Mouse (Mus musculus) frontal cortex, adult (tissue): ENCODE results near the gene Tmem132c.
A peak's percentile ranks its signal among the peaks of the same experiment; 100 is the strongest.

ENCODE experiments used
- ATAC-seq: cut with Nextera tagmentation; 2 replicates; pipeline ENCODE4 v1.9.2; 2017; ENCODE audit warnings: mild to moderate bottlenecking, moderate library complexity, mixed read lengths; ENCODE audit not compliant: low TSS enrichment

Gene Tmem132c

DNA sequence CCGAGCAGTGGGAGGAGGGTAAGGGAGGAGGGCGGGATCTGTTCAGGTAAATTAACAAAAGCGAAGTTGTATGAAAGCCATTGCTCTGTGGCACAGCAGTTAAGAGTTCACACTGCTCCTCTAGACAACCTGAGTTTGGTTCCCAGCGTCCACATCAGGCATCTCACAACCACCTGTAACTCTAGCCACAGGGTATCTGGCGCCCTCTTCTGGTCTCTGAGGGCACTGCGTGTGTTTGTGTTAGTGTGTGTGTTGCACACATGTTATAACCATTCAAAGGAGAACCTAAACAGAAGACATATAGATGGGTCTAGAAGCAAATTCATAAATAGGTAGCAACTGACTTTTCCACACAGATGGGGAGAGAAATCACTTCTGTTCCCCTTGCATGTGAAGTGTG lies 245.6 kb downstream of the Tmem132c start:
- no peak for ATAC-seq

DNA sequence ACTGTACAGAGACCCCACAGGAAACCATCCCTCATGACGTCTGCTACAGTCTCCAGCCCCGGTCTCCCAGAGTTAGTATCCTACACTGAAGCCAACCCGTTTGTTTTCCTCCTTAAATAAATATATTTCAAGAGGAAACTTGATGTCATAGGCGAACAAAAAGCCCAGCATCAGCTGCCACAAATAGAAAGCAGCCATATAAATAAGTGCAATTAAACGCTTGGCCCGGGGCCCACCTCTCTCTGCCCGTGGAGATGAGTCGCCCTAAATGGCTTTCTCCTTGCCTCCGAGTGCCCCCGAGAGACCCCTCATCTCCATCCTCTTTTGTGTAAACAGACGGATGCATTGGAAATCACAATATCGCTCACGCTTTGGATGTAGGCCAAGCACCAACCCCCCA lies 247.1 kb downstream of the Tmem132c start:
- no peak for ATAC-seq

DNA sequence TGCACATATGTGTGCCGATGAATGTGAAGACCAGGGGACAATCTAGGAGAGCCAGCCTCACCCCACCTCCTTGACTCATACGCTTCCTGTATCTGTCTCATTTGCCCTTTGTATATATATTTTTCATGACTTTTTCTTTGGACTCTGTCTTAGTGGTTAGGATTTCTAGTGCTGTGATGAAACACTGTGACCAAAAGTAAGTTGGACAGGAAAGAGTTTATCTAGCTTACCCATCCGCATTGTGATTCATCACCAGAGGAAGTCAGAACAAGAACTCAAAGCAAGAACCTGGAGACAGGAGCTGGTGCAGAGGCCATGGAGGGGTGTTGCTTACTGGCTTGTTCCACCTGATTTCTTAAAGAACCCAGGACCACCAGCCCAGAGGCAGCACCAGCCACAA lies 250.1 kb downstream of the Tmem132c start:
- no peak for ATAC-seq

DNA sequence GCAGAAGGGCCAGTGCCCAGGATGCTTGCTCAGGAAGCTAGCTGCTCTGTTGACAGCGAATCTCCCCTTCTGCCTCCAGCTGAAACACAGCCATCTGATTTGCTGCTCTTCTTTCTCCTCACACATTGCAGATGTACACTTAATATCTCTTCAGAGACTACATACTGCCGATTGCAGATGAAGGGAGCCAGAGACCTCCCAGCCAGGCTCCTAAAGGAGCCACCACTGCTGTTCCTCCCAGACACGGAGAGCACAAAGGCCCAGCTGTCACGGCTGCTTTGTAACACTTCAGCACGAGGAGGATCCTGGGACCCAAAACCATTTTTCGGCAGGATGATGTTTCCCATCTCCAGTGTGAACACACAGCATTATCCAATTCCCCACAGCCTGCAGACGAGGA lies 255.3 kb downstream of the Tmem132c start:
- ATAC-seq, result peak; percentile 48; the same call in 1 of the 2 replicates

DNA sequence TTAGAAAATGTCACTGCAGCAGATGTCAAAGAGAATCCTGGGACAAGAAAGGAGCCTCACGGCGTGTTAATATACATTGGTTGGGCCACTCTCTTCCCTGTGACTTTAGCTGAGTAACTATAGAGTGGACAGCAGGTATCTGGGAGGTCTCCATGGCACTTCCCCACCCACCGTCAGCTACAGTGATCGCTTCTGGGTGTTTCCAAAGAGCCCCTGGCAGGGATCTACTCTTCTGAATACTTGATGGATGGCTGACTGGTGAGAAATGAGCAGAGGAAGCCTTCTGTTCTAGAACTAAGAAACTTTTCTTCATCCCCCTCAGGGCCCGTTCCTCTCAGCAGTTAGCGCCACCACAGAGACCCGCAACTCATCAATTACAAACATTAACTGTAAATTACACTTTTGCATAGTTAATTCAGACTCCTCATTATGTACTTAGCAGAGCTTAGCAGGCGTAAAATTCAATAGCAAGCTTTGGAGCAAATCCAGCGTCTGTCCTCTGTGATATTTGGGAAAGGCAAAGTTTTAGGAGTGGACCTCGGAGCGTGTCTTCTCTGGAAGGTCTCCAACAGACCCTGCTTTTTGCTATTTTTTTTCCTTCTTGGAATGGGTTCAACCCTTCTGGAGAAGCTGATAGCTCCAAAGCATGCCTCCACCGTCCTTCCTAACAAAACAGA lies 257.7 kb downstream of the Tmem132c start:
- no peak for ATAC-seq

DNA sequence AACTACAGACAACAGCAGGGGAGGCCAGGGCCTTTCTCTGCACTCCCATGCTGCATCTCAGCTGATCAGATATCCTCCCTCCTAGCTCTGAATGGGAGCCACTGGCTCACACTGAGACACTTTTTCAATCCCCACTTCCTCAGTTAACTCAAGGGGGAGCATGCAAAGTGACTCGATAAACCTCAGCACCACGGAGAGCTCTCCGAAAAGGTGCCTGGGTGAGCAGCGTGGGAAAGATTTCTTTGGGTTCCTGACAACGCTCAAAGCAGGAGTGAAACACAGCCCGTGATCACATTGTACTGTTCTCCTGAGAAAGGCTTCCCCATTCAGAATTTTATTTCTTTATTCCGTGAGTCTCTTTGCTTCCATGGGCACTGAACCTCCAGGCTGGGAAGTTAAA lies 261.2 kb downstream of the Tmem132c start:
- ATAC-seq, result no peak

DNA sequence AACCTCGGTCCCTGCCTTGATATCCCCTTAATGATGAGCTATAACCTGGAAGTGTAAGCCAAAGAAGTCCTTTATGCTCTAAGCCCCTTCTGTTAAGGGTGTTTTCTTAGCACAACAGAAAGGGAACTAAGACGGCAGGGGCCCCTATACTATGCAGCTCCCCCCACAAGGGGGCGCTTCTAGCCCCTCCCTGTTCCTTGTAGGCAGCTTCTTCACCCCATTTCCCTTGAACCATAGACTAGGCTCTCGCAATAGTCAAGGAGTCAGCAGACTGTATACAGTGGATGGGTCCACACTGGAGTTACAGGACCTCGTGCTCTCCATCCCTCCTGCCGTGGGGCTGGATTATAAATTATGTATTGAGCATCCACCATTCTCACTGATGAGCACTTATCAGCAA lies 264.1 kb downstream of the Tmem132c start:
- ATAC-seq, result no peak

DNA sequence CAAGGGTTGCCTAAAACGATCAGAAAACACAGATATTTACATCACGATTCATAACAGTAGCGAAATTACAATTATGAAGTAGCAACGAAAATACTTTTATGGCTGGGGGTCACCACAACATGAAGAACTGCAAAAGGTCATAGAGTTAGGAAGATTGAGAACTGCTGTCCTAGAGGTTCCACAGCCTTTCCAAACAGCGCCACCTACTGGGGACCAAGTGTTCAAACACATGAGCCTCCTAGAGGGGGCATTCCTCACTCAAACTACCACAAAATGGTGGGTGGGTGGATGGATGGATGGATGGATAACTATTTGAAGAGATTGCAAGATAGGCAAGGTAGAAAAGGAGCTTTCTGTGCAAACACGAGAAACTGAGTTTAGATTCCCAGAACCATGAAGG lies 270.0 kb downstream of the Tmem132c start:
- no peak for ATAC-seq

DNA sequence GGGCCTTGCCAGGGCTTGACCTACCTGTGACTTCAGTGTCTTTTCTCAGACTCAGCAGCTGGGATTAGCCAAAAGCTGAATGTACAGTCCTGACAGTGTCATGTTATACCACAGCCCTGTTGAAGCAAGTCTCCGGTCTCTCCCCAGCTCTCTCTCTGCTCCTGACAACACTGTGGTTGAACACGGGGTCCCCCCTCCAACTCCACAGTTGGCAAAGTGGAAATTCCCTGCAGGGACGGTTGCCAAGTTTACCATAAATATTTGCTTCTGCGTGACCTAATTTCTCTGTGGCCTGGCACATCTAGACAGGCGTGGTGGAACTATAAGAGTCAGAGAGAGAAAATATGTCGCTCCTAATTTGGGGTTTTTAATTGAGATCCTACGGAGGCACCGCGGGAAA lies 274.4 kb downstream of the Tmem132c start:
- no peak for ATAC-seq

DNA sequence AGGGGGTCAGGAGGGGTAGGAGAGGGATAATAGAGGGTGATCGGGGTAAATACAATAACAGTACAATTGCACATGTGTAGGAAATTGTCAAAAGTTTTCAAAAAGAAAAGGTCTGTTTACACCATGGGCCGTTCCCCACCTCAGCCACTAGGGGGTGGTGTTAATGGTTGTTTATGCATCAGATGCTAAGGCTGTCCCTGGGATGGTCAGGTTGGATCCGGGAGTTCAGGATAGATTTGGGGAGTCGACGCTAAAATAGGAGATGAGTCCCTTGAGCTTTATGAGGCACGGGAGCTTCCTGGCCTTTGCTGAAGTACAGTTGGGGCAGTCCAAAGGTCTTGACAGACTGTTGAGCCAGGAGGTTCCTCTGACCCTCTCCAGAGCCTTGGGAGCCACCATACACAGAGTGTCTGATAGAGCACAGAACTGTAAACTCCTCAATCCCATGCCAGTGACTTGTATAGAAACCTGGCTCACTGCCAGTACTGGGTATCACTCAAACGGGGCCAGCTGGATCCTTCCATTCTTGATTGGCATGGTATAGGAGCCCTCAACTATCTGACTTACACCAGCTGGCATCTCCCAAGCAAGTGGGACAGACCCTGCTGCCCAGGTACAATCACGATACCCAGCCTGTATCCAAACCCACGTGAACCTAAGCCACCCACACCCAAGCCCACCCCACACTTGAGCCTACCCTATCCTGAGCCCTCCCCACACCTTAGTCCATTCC lies 281.3 kb downstream of the Tmem132c start:
- ATAC-seq, result no peak

DNA sequence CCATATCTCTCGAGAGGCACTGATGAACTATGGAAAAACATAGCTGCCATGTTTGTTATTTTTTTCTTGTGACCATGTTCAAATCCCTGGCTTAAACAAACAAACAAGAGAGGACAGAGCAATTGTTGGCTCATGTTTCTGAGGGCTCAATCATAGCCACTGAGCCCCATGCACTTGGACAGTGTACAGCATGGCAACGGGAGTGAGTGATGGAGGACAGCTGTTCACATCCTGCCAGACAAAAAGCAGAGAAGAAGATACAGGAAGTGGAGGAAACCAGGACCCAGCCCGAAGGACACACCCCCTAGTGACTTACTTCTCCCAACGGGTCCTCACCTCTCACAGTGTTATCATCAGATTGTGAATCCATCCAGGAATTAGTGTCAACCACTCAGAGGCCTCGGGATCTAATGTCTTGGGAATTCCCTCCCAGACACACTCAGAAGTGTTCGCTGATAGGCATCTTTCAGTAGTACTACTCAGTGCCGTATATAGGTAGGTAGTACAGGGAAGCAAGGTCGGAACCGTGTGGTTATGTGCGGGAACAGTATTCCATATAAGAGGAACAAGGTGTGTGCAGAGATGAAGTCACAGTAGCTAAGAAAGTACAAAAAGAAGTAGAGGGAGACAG lies 285.9 kb downstream of the Tmem132c start:
- no peak for ATAC-seq

DNA sequence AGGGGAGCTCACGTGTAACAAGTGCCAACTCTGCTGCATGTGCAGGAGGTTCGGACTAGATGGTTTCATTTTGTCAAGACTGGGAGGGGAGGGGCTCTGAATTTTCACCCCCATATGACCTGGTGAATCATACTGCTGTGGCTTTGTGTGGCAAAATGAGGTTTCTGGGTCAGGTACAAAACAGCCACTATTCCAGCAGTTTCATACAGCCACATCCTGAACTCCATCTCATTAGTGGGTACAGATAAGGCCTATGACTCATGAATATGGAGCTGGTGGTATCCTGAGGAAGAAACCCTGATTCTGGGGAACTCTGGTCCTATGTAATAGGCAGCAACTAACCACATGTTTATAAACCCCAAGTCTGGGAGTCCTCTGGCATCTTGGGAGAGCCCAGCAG lies 295.9 kb downstream of the Tmem132c start:
- no peak for ATAC-seq

DNA sequence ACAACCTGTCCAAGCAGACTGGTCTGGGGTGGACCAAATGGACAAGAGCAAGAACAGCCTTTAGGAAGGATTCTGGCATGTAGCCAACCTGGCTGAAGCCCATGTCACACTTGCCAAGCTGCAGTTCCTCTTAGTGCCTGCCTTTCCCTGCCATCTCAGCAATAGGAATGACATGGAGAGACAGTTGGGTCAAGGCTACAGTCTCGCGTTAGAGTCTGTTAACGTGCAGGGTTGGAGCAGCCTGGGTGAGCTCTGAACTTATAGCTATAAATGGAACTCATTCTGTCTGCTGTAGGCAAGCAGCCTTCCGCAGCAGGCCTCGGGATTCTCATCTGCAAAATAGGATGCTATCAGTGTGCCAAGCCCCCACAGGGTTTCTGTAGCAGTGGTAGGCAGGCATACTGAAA lies 305.0 kb downstream of the Tmem132c start:
- ATAC-seq, result peak; percentile 31; the same call in 1 of the 2 replicates

DNA sequence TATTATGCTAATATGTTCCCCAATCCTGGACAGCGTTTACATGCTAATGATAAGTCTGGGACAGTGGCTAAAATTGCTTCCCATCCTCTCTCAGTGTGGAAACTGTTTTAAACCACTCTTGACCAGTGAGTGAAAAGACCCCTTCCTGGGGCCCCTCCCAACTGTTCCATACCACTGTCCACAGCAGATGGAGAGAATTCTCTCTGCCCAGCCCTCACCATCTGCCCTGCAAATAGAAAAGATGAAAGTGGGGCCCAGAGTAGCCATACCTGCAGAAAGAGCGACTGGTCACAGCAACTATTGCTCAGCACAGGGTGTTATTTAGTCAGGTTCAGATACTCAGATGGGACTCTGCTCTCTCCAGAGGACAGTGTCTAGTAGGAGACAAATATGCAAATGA lies 306.5 kb downstream of the Tmem132c start:
- ATAC-seq, result no peak

DNA sequence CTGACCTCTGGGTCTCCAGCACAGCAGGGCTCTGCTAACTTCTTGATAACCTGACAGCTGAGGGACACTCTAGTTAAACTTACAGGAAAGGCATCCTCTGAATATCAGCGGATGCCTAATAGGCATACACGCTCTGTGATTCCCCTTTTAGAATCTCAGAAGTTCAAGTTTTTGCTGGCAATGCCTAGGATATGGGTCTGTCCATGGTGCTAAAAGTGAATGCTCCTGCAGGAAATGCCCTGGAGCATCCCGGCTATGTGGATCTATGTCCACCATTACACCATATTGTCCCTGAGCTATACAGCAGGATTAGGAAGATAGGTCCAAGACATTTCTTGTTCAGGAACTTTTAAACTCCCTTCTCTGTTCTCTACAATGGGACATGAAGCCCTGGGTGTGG lies 319.5 kb downstream of the Tmem132c start:
- ATAC-seq, result no peak

DNA sequence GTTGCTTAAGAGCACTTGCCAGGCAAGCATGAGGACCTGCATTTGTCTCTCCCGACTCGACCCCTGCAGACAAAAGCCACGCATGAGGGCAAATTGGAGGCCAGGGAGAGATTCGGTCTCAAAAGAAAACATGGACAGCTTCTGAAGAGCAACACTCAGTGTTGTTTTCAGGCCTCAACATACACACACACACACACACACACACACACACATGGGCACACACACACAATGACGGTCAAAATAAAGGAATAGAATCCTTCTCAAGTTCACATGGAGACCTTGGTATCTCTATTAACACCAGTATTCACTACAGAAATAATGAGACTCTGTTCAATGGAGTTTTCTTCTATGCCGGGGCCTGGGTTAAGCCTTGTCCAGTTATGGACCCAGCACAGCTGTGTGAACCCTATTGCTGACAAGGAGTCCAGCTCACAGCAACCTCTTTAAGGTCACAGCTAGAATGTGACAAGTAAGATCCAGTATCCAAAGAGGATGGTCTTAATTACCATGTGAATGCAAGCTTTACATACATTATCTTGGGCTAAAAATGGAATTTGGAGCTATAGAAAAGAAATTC lies 325.6 kb downstream of the Tmem132c start:
- no peak for ATAC-seq

DNA sequence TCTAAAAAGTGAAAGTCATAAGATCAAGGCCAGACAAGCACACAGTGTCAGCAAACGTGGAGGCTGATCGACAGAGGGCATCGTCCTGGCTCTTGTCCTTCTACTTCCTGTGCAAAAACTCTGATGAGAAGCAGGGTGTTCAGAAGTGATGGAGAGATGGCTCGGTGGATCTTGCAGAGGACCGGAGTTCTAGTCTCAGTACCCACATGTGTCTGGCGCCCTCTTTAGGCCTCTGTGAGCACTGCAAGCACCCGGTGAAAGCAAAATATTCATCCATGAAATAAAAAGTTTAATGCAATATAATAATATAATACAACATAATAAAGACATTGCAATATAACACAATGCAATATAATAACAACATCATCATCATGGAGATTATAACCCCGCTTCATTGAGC lies 335.8 kb downstream of the Tmem132c start:
- ATAC-seq, result no peak

DNA sequence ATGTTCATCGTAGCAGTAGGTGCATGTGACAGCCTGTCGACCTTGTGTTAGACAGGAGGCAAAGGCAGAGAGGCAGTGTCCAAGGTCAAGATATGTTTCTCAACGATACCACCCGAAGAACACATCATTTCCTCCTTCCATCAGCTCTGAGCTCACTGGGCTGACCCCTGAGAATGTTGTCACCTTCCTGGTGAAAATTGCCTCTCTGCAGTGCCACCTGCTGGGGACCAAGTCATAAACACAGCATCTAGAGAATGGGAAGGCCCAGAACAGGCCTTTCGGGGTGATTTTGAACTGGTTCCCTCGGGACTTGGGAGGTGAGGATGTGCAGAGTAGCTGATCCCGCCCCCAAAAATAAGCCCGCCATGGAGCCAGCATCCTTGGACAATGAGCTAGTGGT lies 342.1 kb downstream of the Tmem132c start:
- no peak; the same call in 1 of the 2 replicates for ATAC-seq

DNA sequence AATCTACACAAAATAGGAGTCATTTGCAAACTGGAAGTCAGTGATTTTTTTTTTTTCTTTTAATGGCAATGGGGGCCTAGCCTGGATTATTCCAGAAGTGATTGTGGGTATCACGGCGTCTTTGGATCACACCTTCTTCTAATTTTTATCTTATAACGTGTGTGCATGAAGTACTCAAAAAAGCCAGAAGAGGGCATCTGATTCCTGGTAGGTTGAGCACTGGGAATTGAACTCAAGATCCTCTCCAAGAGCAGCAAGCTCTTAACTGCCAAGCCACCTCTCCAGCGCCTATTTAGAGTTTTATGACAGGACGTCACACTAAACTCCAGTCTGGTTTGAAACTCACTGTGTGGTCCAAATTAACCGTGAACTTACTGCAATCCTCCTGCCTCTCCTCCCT lies 346.2 kb downstream of the Tmem132c start:
- no peak for ATAC-seq

DNA sequence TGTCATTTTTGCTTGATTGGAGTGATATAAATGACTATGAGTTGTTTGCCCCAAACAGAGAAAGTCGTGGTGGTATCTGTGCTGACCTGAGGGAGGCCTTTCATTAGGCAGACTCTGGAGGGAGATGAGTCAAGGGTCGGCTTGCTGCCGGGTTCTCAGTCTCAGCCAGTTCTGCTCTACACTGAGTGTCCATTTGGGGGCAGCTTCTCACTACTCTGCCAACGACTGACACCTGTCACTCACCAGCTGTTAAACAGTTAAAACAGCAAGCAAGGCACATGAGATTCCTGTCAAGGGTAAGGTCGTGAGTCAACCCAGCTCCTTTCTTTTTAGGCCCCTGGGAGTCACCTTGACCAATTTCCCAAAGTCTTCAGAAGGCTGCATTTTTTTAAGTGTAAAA lies 350.8 kb downstream of the Tmem132c start:
- ATAC-seq, result no peak

DNA sequence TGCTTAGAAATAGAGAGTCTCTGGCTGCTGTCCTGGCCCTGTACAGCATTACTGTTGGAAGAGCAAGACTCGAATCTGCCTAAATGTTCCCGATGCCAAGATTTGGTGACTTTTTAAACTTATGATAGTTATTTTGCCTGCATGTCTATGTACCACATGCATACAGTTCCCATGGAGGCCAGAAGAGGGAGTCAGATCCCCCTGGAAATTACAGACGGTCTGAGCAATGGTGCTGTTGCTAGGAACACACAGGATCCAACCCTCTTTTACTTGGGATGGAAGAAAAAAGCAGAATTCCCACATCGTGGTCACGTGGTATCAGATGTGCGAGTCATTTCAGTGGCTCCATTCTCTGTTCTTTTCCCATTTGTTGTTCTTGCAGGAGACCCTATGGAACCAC lies 351.2 kb downstream of the Tmem132c start:
- 0 out of 2 replicates have a peak, but pooled peaks have one; percentile 47 for ATAC-seq

DNA sequence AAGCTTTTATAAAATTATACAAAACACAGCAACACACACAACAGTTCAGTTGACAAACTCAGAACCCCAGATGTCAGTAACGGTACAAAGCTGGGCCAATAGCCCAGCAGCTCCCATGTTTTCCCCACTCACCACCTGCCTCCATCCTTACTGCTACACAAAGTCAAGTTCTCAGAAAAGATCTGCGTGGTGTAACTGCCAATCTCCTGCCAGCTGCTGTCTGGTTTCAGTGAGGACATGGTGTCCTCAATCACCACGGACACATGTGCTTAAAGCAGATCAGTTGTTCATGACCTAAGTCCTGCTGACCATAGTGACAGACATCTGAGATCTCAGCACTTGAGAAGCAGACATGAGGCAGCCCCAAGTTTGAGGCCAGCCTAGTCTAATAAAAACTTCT lies 354.1 kb downstream of the Tmem132c start:
- ATAC-seq, result 0 out of 2 replicates have a peak, but pooled peaks have one; percentile 6

DNA sequence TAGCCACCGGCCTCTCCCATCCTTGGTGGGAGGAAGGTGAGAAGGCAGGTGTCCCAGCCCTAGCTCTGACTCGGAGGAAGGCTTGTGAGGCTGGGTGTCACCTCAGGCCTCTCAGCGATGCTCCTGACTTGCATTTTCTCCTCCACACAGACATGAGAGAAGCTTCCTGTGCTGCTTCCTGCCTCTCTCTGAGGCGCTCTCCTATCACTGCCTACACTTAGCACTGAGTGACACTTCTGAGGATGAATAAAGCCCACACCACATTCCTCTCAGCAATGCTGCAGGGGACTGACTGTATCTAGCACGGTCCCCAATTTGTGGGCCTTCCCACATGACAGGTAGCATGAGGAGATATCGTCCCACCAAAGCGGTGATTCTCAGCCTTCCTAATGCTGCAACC lies 355.3 kb downstream of the Tmem132c start:
- peak; percentile 58; the same call in 1 of the 2 replicates for ATAC-seq
